Mouse (Mus musculus) testis, adult 10 weeks (tissue): ENCODE data around the gene Pold2. TPM values are rescaled to one million over a fixed set of nuclear protein-coding genes. Genes with fewer than 3 reads are reported as not detected.

ENCODE experiments used
- polyA plus RNA-seq: library from polyadenylated mRNA; stranded (reverse); fragments of 350-450 nt; fragmentation: Illumina TruSeq; extraction: RNeasy Lipid Tissue Mini Kit (QIAGEN cat#74804); gene quantifications from one replicate; pipeline ENCODE4 v1.2.3, GENCODE M21; 2014; ENCODE audit warnings: low read depth, low replicate concordance

Gene Pold2
- 0.45 TPM for polyA plus RNA-seq

GRCm38 (mm10) chr11:5877921-5878526 lies at the start of gene Pold2:
Pold2 (minus strand) TSS chr11:5878292.

GRCm38 (mm10) chr11:5898531-5898930 lies 20.4 kb upstream of the Pold2 start, which contains the start of gene Myl7:
Myl7 (minus strand) TSS chr11:5898782.

GRCm38 (mm10) chr11:5861678-5862393 lies 16.3 kb downstream of the Pold2 start, which contains the start of gene Aebp1:
Aebp1 (plus strand) TSS chr11:5861947.

GRCm38 (mm10) chr11:5837251-5838246 lies 40.5 kb downstream of the Pold2 start, which contains the start of gene Polm:
Polm (minus strand) TSS chr11:5838016.

Other genes with a start within 250 kb of the Pold2 start
- gene Mrps24, start 162.6 kb downstream of the Pold2 start, polyA plus RNA-seq = 2.4 TPM
- gene Urgcp, start 115.9 kb downstream of the Pold2 start, polyA plus RNA-seq = 2.2 TPM
- 2.0 TPM for gene Dbnl, start 89.8 kb downstream of the Pold2 start, polyA plus RNA-seq
- gene Pgam2, start 74.6 kb downstream of the Pold2 start, polyA plus RNA-seq = 10.2 TPM
- gene Polm, start 40.3 kb downstream of the Pold2 start, polyA plus RNA-seq = 0.11 TPM
- gene Aebp1, start 16.3 kb downstream of the Pold2 start, polyA plus RNA-seq = 0.69 TPM
- not detected for gene Myl7, start 20.5 kb upstream of the Pold2 start, polyA plus RNA-seq
- 0.24 TPM for gene Gck, start 71.8 kb upstream of the Pold2 start, polyA plus RNA-seq
- 27.7 TPM for gene Ykt6, start 77.4 kb upstream of the Pold2 start, polyA plus RNA-seq
- gene Camk2b, start 188.1 kb upstream of the Pold2 start, polyA plus RNA-seq = 0.45 TPM